Mouse (Mus musculus) ES-Bruce4 (cell line): ENCODE results near the gene Rxfp4.

ENCODE experiments used
- CTCF ChIP-seq: IDR thresholded peaks from one replicate; pipeline ENCODE4 v1.8.1; 2011; ENCODE audit warnings: low read depth, low read length
- EP300 ChIP-seq: IDR thresholded peaks from 2 replicates; pipeline ENCODE4 v1.6.1; 2011; ENCODE audit warnings: low read depth, low read length; ENCODE audit not compliant: insufficient read depth
- POLR2A ChIP-seq: IDR thresholded peaks from one replicate; pipeline ENCODE4 v1.8.1; 2011; ENCODE audit warnings: low read length; ENCODE audit not compliant: insufficient read depth

- TF ChIP-seq POLR2A, result no peak
- peak; percentile 49 for TF ChIP-seq CTCF
- TF ChIP-seq EP300, result no peak
Measured at GRCm38 (mm10) chr3:88677399-88677798, 24.5 kb upstream of the Rxfp4 start.
